Mouse (Mus musculus): ENCODE data around the gene Gm21586.
"Not testable (repeated sequence)": the region's sequence is repeated elsewhere in the genome, so short reads cannot be mapped to it uniquely, and the experiment has no call there.

Gene Gm21586

GRCm38 (mm10) chr4:42439078-42439477 lies at the start of gene Gm21586:
Gene Gm21586, plus strand, starts transcription at chr4:42439378.
- not testable (repeated sequence) for DNase-seq (ENCODE audit: extremely low spot score)

GRCm38 (mm10) chr4:42466452-42466851 lies 27.3 kb downstream of the Gm21586 start, which contains the start of gene Gm2163:
Gene Gm2163, plus strand, starts transcription at chr4:42466752.
- not testable (repeated sequence) for DNase-seq (ENCODE audit: extremely low spot score)

All from embryo, embryonic 9.5 days (tissue).